Mouse (Mus musculus) forebrain, postnatal 0 days (tissue): Measurements from ENCODE around the gene Fbn1. TPM values are rescaled to one million over a fixed set of nuclear protein-coding genes. Genes with fewer than 3 reads are reported as not detected.

Experiments used
- ATAC-seq: fragments of 200-750 bp; cut with Nextera tagmentation; 2 replicates; pipeline ENCODE4 v1.8.0; 2017; ENCODE audit warnings: mild to moderate bottlenecking, moderate library complexity
- DNase-seq: peaks from one replicate; pipeline ENCODE4 v3.0.0-alpha.2; 2015
- H3K27ac ChIP-seq: fragments of 300-500 bp; sonication (generic); 2 replicates; pipeline ENCODE4 v1.5.1; 2014; ENCODE audit warnings: low read depth, mild to moderate bottlenecking, antibody characterized with exemption, low read length, moderate library complexity, mixed read lengths
- H3K27me3 ChIP-seq: fragments of 300-500 bp; sonication (generic); 2 replicates; pipeline ENCODE4 v1.6.1; 2014; ENCODE audit warnings: mild to moderate bottlenecking, low read length, mixed read lengths; ENCODE audit not compliant: insufficient read depth
- H3K36me3 ChIP-seq: fragments of 300-500 bp; sonication (generic); 2 replicates; pipeline ENCODE4 v1.6.1; 2014; ENCODE audit warnings: mild to moderate bottlenecking, moderate library complexity; ENCODE audit not compliant: insufficient read depth
- H3K4me1 ChIP-seq: fragments of 300-500 bp; sonication (generic); 2 replicates; pipeline ENCODE4 v1.6.1; 2014; ENCODE audit warnings: antibody characterized with exemption; ENCODE audit not compliant: insufficient read depth
- H3K4me2 ChIP-seq: fragments of 300-500 bp; sonication (generic); 2 replicates; pipeline ENCODE4 v1.6.1; 2014; ENCODE audit warnings: low read depth, mild to moderate bottlenecking, moderate library complexity
- H3K4me3 ChIP-seq: fragments of 300-500 bp; sonication (generic); 2 replicates; pipeline ENCODE4 v1.5.1; 2014; ENCODE audit warnings: low read depth, low read length, mixed read lengths
- H3K9ac ChIP-seq: fragments of 300-500 bp; sonication (generic); 2 replicates; pipeline ENCODE4 v1.6.1; 2014; ENCODE audit warnings: mild to moderate bottlenecking
- H3K9me3 ChIP-seq: fragments of 300-500 bp; sonication (generic); 2 replicates; pipeline ENCODE4 v1.6.1; 2016; ENCODE audit warnings: low read length
- CTCF ChIP-seq: sonication (generic); IDR thresholded peaks from 2 replicates; pipeline ENCODE4 v1.5.1; 2016; ENCODE audit warnings: antibody characterized with exemption, control low read depth, low read depth
- WGBS: fragments of 180-500 bp; shearing (Covaris S2); extraction: QIAGEN DNeasy Blood & Tissue Kit; methylation state at CpG from one replicate; pipeline ENCODE4 v1.1.7; 2014; 5-methylcytosine and 5-hydroxymethylcytosine counted together
- polyA plus RNA-seq: library from polyadenylated mRNA; unstranded; fragments of >200 nt; fragmentation: Nextera tagmentation; extraction: Ambion mirVana; gene quantifications from 2 replicates; pipeline ENCODE4 v1.2.1, GENCODE M21; 2015
- total RNA-seq: library from RNA; depleted of rRNA; stranded (reverse); fragments of >200 nt; gene quantifications from 2 replicates; pipeline ENCODE4 v1.2.3, GENCODE M21; 2014

Fbn1 gene
- total and polyA plus RNA-seq, 2 experiments from 2014 or later, result 1.7 to 16.7 TPM

GRCm38 (mm10) chr2:125302625-125302924, 205.2 kb downstream of the Fbn1 start:
- 88% methylated on average over 8 of the region's 8 CpGs for WGBS
- Histone ChIP-seq H3K9me3 (no peaks in the 10 kb centered on the region), H3K4me3 (no peak overlapping the region), H3K9ac (no peak overlapping the region), H3K36me3 (peaks cover 24% of the 10 kb centered on the region), H3K4me1 (no peaks in the 10 kb centered on the region), H3K27me3 (no peaks in the 10 kb centered on the region), H3K4me2 (no peak overlapping the region), H3K27ac (no peak overlapping the region)
- no peak for TF ChIP-seq CTCF
- ATAC-seq (no peak), DNase-seq (no peak)

- DNase-seq (peak; percentile 4), ATAC-seq (no peak)
- Histone ChIP-seq H3K36me3 (peaks cover 21% of the 10 kb centered on the region), H3K4me1 (no peaks in the 10 kb centered on the region), H3K4me3 (no peak overlapping the region), H3K27ac (no peak overlapping the region), H3K9ac (no peak overlapping the region), H3K27me3 (no peaks in the 10 kb centered on the region), H3K9me3 (no peaks in the 10 kb centered on the region), H3K4me2 (no peak overlapping the region)
- WGBS, result 46% methylated on average over 9 of the region's 9 CpGs
- no peak for TF ChIP-seq CTCF
Measured at GRCm38 (mm10) chr2:125301877-125302624, 205.7 kb downstream of the Fbn1 start.

- no peaks in the 10 kb centered on the region for H3K9me3 ChIP-seq
- H3K36me3 ChIP-seq, result peaks cover 5% of the 10 kb centered on the region; the same call in 1 of the 2 replicates
- H3K27ac ChIP-seq, result no peak overlapping the region
- H3K4me2 ChIP-seq, result no peak overlapping the region
- no peaks in the 10 kb centered on the region for H3K27me3 ChIP-seq
- H3K4me3 ChIP-seq, result no peak overlapping the region
- TF ChIP-seq CTCF, result no peak
- 93% methylated on average over 1 of the region's 1 CpGs for WGBS
- ATAC-seq (no peak), DNase-seq (no peak)
- no peaks in the 10 kb centered on the region for H3K4me1 ChIP-seq
- H3K9ac ChIP-seq, result no peak overlapping the region
Measured at GRCm38 (mm10) chr2:125298841-125299240, 209.0 kb downstream of the Fbn1 start.

GRCm38 (mm10) chr2:125295526-125295925, 212.3 kb downstream of the Fbn1 start:
- WGBS, result 83% methylated on average over 3 of the region's 3 CpGs
- no peaks in the 10 kb centered on the region for H3K9me3 ChIP-seq
- no peaks in the 10 kb centered on the region for H3K4me1 ChIP-seq
- ATAC-seq (no peak), DNase-seq (no peak)
- no peak overlapping the region for H3K9ac ChIP-seq
- no peak for TF ChIP-seq CTCF
- no peak overlapping the region for H3K27ac ChIP-seq
- H3K4me2 ChIP-seq, result no peak overlapping the region
- H3K36me3 ChIP-seq, result no peaks in the 10 kb centered on the region
- H3K4me3 ChIP-seq, result no peak overlapping the region
- no peaks in the 10 kb centered on the region for H3K27me3 ChIP-seq

GRCm38 (mm10) chr2:125293969-125294491, 213.8 kb downstream of the Fbn1 start:
- H3K27me3 ChIP-seq, result no peaks in the 10 kb centered on the region
- no peak overlapping the region for H3K9ac ChIP-seq
- H3K36me3 ChIP-seq, result no peaks in the 10 kb centered on the region
- no peak for DNase-seq
- ATAC-seq, result no peak
- no peak overlapping the region for H3K4me3 ChIP-seq
- H3K4me2 ChIP-seq, result no peak overlapping the region
- no peak overlapping the region for H3K27ac ChIP-seq
- no peak for TF ChIP-seq CTCF
- WGBS, result 87% methylated on average over 5 of the region's 5 CpGs
- no peaks in the 10 kb centered on the region for H3K9me3 ChIP-seq
- no peaks in the 10 kb centered on the region for H3K4me1 ChIP-seq

GRCm38 (mm10) chr2:125292616-125293015, 215.2 kb downstream of the Fbn1 start:
- Histone ChIP-seq H3K27ac (no peak overlapping the region), H3K4me1 (no peaks in the 10 kb centered on the region), H3K4me2 (no peak overlapping the region), H3K27me3 (no peaks in the 10 kb centered on the region), H3K9ac (no peak overlapping the region), H3K9me3 (no peaks in the 10 kb centered on the region), H3K4me3 (no peak overlapping the region), H3K36me3 (no peaks in the 10 kb centered on the region)
- 93% methylated on average over 7 of the region's 7 CpGs for WGBS
- no peak for TF ChIP-seq CTCF
- DNase-seq, result no peak
- no peak for ATAC-seq

- no peaks in the 10 kb centered on the region for H3K27me3 ChIP-seq
- ATAC-seq, result no peak
Measured at GRCm38 (mm10) chr2:125291101-125291500, 216.7 kb downstream of the Fbn1 start.

More at GRCm38 (mm10) chr2:125291101-125291500, 216.7 kb downstream of the Fbn1 start:
- H3K36me3 ChIP-seq, result no peaks in the 10 kb centered on the region
- no peaks in the 10 kb centered on the region for H3K9me3 ChIP-seq
- no peak overlapping the region for H3K4me2 ChIP-seq
- H3K9ac ChIP-seq, result no peak overlapping the region
- TF ChIP-seq CTCF, result no peak
- no peak overlapping the region for H3K27ac ChIP-seq
- 83% methylated on average over 1 of the region's 1 CpGs for WGBS
- H3K4me1 ChIP-seq, result no peaks in the 10 kb centered on the region
- DNase-seq, result no peak
- H3K4me3 ChIP-seq, result no peak overlapping the region
